ENCODE assay signal across 8 mouse cellular contexts in genomic region chr3:142443006-142443709, GRCm38 (mm10). TPM values are rescaled to one million over a fixed set of nuclear protein-coding genes. Genes with fewer than 3 reads are reported as not detected.
DNase-seq lines count a peak whose midpoint lies in the region; ATAC-seq and TF ChIP-seq lines count a peak whose summit lies in the region.

No protein-coding gene starts in this region.

- H3K9ac ChIP-seq in ES-Bruce4 (ENCODE audit: low read depth, poor library complexity, severe bottlenecking): no peak overlapping the region
- peak overlapping the region; percentile 70 for H3K9ac ChIP-seq in heart, embryonic 14.5 days (ENCODE audit: low read length)
- H3K9ac ChIP-seq in liver, embryonic 15.5 days: no peak overlapping the region

- no peaks in the 10 kb centered on the region for H3K36me3 ChIP-seq in ES-Bruce4 (ENCODE audit: control insufficient read depth, insufficient read depth, low read length, poor library complexity, severe bottlenecking)
- no peaks in the 10 kb centered on the region for H3K36me3 ChIP-seq in forebrain, embryonic 10.5 days (replicated peaks)
- no peaks in the 10 kb centered on the region for H3K36me3 ChIP-seq in heart, embryonic 14.5 days (ENCODE audit: control insufficient read depth, insufficient read depth, low read length)
- no peaks in the 10 kb centered on the region for H3K36me3 ChIP-seq in liver, embryonic 15.5 days (replicated peaks)

- H3K9me3 ChIP-seq in ES-Bruce4 (replicated peaks; ENCODE audit: control insufficient read depth, insufficient read depth, low read length, poor library complexity, severe bottlenecking): no peaks in the 10 kb centered on the region
- no peaks in the 10 kb centered on the region for H3K9me3 ChIP-seq in forebrain, embryonic 10.5 days
- no peaks in the 10 kb centered on the region for H3K9me3 ChIP-seq in heart, embryonic 14.5 days (ENCODE audit: control insufficient read depth, low read length)
- no peaks in the 10 kb centered on the region for H3K9me3 ChIP-seq in liver, embryonic 15.5 days (replicated peaks)

- TF ChIP-seq POLR2A in ES-Bruce4 (IDR thresholded peaks at IDR 0.05; ENCODE audit: insufficient read depth, low read length): no peak
- TF ChIP-seq POLR2A in olfactory bulb, adult 2 months (IDR thresholded peaks at IDR 0.05; ENCODE audit: insufficient read depth, low read depth, low read length): no peak

- WGBS in forebrain, embryonic 10.5 days: 20% methylated on average over 12 of the region's 12 CpGs
- WGBS in heart, embryonic 14.5 days: 3% methylated on average over 12 of the region's 12 CpGs
- WGBS in liver, embryonic 15.5 days (ENCODE audit: insufficient replicate concordance): 6% methylated on average over 12 of the region's 12 CpGs
- WGBS in olfactory bulb, adult 2 months: 10% methylated on average over 12 of the region's 12 CpGs

- H3K4me2 ChIP-seq in heart, embryonic 14.5 days (ENCODE audit: low read length): peak overlapping the region; percentile 65
- H3K4me2 ChIP-seq in liver, embryonic 15.5 days: peak overlapping the region; percentile 41

- no peak overlapping the region for H3K4me3 ChIP-seq in ES-Bruce4 (ENCODE audit: low read depth, low read length)
- no peak overlapping the region for H3K4me3 ChIP-seq in forebrain, embryonic 10.5 days
- peak overlapping the region in 1 of 2 experiments; percentile 26; a peak in 3 of 4 replicates for H3K4me3 ChIP-seq in heart, embryonic 14.5 days (ENCODE audit: control insufficient read depth in 1 of 2, insufficient read depth in 1 of 2, low read depth in 1 of 2, low read length in 2 of 2)
- H3K4me3 ChIP-seq in liver, embryonic 15.5 days (replicated peaks): peak overlapping the region; percentile 10; the same call in 1 of the 2 replicates
- H3K4me3 ChIP-seq in olfactory bulb, adult 2 months (ENCODE audit: insufficient read depth, low read depth, low read length): no peak overlapping the region

- peak; percentile 31 for DNase-seq in c-Kit-negative CD71-positive TER-119-positive erythroid progenitor cells, embryonic 14.5 days (ENCODE audit: low read depth, low spot score)
- DNase-seq in forebrain, embryonic 10.5 days (ENCODE audit: extremely low spot score, low spot score): peak; percentile 68
- DNase-seq in kidney, postnatal 25 days: peak; percentile 92 to 99
- DNase-seq in thymus, postnatal 0 days (ENCODE audit: low spot score): peak; percentile 87

- no peak for TF ChIP-seq EP300 in ES-Bruce4 (IDR thresholded peaks at IDR 0.05; ENCODE audit: insufficient read depth, low read depth, low read length)

- no peaks in the 10 kb centered on the region for H3K27me3 ChIP-seq in ES-Bruce4 (ENCODE audit: control insufficient read depth, insufficient read depth, low read length, poor library complexity, severe bottlenecking)
- no peaks in the 10 kb centered on the region for H3K27me3 ChIP-seq in forebrain, embryonic 10.5 days (ENCODE audit: poor library complexity, severe bottlenecking)
- no peaks in the 10 kb centered on the region for H3K27me3 ChIP-seq in heart, embryonic 14.5 days (ENCODE audit: control insufficient read depth, insufficient read depth, low read length)
- 0 out of 2 replicates have a peak, but pooled peaks cover 9% of the 10 kb centered on the region for H3K27me3 ChIP-seq in liver, embryonic 15.5 days

- peak; percentile 68 for TF ChIP-seq CTCF in ES-Bruce4 (IDR thresholded peaks at IDR 0.05; ENCODE audit: low read depth, low read length)
- 0 out of 2 replicates have a peak, but pooled peaks have one; percentile 35 for TF ChIP-seq CTCF in olfactory bulb, adult 2 months (IDR thresholded peaks at IDR 0.05; ENCODE audit: insufficient read depth, low read depth, low read length)

- no peaks in the 10 kb centered on the region for H3K4me1 ChIP-seq in ES-Bruce4 (ENCODE audit: control insufficient read depth, insufficient read depth, low read length)
- H3K4me1 ChIP-seq in forebrain, embryonic 10.5 days: peaks cover 13% of the 10 kb centered on the region
- H3K4me1 ChIP-seq in heart, embryonic 14.5 days (ENCODE audit: control insufficient read depth in 2 of 2, insufficient read depth in 2 of 2, low read length in 2 of 2): peaks cover 16 to 56% of the 10 kb centered on the region in 2 experiments
- no peaks in the 10 kb centered on the region for H3K4me1 ChIP-seq in liver, embryonic 15.5 days (replicated peaks)
- no peaks in the 10 kb centered on the region for H3K4me1 ChIP-seq in olfactory bulb, adult 2 months (ENCODE audit: control insufficient read depth, insufficient read depth, low read length)

- no peak overlapping the region for H3K27ac ChIP-seq in ES-Bruce4 (ENCODE audit: insufficient read depth, low read length)
- H3K27ac ChIP-seq in forebrain, embryonic 10.5 days: no peak overlapping the region
- peak overlapping the region; percentile 89 to 96 for H3K27ac ChIP-seq in heart, embryonic 14.5 days (replicated peaks in 1 of 2; ENCODE audit: control insufficient read depth in 1 of 2, insufficient read depth in 1 of 2, low read depth in 2 of 2, low read length in 2 of 2)
- H3K27ac ChIP-seq in liver, embryonic 15.5 days (replicated peaks): no peak overlapping the region
- no peak overlapping the region for H3K27ac ChIP-seq in olfactory bulb, adult 2 months (ENCODE audit: insufficient read depth, low read depth, low read length)

- no peak for ATAC-seq in heart, embryonic 14.5 days (ENCODE audit: insufficient number of reproducible peaks, insufficient read depth, low FRiP score, low read depth)
- peak; percentile 35; the same call in 1 of the 2 replicates for ATAC-seq in liver, embryonic 15.5 days (ENCODE audit: insufficient read depth)

RNA-seq across cellular contexts. Expression of gene Pdlim5, which starts 47.7 kb away (rescaled TPM):
- 37.9 and 45.2 TPM in 2 replicates for polyA plus RNA-seq in ES-Bruce4 (2011; ENCODE audit: insufficient read depth, insufficient read length, low read depth, missing spikeins)
- polyA plus RNA-seq in forebrain, embryonic 10.5 days (2016; fragmentation: Nextera tagmentation; extraction: Ambion mirVana): 21.8 TPM in 2 replicates
- polyA plus RNA-seq in heart, embryonic 14.5 days (2014; fragmentation: Nextera tagmentation; extraction: Ambion mirVana): 241 and 266 TPM in 2 replicates
- polyA plus RNA-seq in liver, embryonic 15.5 days (2015; fragmentation: Nextera tagmentation; extraction: Ambion mirVana): 11.9 and 12.3 TPM in 2 replicates
- not detected in 2 replicates for polyA plus RNA-seq in olfactory bulb, adult 2 months (2012; ENCODE audit: insufficient read depth, insufficient read length, low replicate concordance, missing spikeins)
- 13.1 and 13.7 TPM in 2 replicates for polyA plus RNA-seq in thymus, postnatal 0 days (2015; fragmentation: Nextera tagmentation; extraction: Ambion mirVana)

RNA-seq across cellular contexts. Expression of gene Gbp5, which starts 50.6 kb away (rescaled TPM):
- 0.66 TPM in 1 of 2 replicates, not detected in the other for polyA plus RNA-seq in ES-Bruce4 (2011; ENCODE audit: insufficient read depth, insufficient read length, low read depth, missing spikeins)
- polyA plus RNA-seq in forebrain, embryonic 10.5 days (2016; fragmentation: Nextera tagmentation; extraction: Ambion mirVana): not detected in 2 replicates
- polyA plus RNA-seq in heart, embryonic 14.5 days (2014; fragmentation: Nextera tagmentation; extraction: Ambion mirVana): 0.11 and 0.34 TPM in 2 replicates
- 0.07 and 0.13 TPM in 2 replicates for polyA plus RNA-seq in liver, embryonic 15.5 days (2015; fragmentation: Nextera tagmentation; extraction: Ambion mirVana)
- polyA plus RNA-seq in olfactory bulb, adult 2 months (2012; ENCODE audit: insufficient read depth, insufficient read length, low replicate concordance, missing spikeins): not detected in 2 replicates
- polyA plus RNA-seq in thymus, postnatal 0 days (2015; fragmentation: Nextera tagmentation; extraction: Ambion mirVana): 0.99 and 1.2 TPM in 2 replicates

Comparison
In these comparisons a context has a peak if more than half of its experiments do, and no peak if none do; other contexts are left out.
1. H3K27ac ChIP-seq: peak in heart, embryonic 14.5 days (2 of 2); none in ES-Bruce4 (single experiment), forebrain, embryonic 10.5 days (single experiment), liver, embryonic 15.5 days (single experiment) and olfactory bulb, adult 2 months (single experiment).
2. DNase-seq: peak in every context shown above with its lines; median percentile 96 in kidney, postnatal 25 days; 87 in thymus, postnatal 0 days; 68 in forebrain, embryonic 10.5 days; 31 in c-Kit-negative CD71-positive TER-119-positive erythroid progenitor cells, embryonic 14.5 days.
3. RNA of gene Pdlim5, which starts 47.7 kb away (polyA plus RNA-seq): 241 to 266 TPM in heart, embryonic 14.5 days, 37.9 to 45.2 TPM in ES-Bruce4, 21.8 TPM in forebrain, embryonic 10.5 days, 13.1 to 13.7 TPM in thymus, postnatal 0 days and 11.9 to 12.3 TPM in liver, embryonic 15.5 days; not detected in olfactory bulb, adult 2 months; every median in the first group is over 10 times any median in the second.